15 mouse cellular contexts compared by ENCODE assay signal in genomic region chr4:135761048-135761447, GRCm38 (mm10). TPM values are rescaled to one million over a fixed set of nuclear protein-coding genes. Genes with fewer than 3 reads are reported as not detected.
"Had no signal": no experiment of that assay in that cellular context is flagged by ENCODE, and none has a peak within 500 bp of the region (broad histone marks: within the 10 kb centered on the region; RNA-seq: fewer than 3 reads in every experiment).

No protein-coding gene starts in this region.

- H3K36me3 ChIP-seq: liver, embryonic 15.5 days; midbrain, embryonic 10.5 days; neural tube, embryonic 12.5 days had no signal

- H3K27ac ChIP-seq: left cerebral cortex, adult 2 months; liver, embryonic 15.5 days; midbrain, embryonic 10.5 days; neural tube, embryonic 12.5 days had no signal

- H3K4me2 ChIP-seq: liver, embryonic 11.5 days; liver, embryonic 15.5 days; neural tube, embryonic 12.5 days had no signal

- ATAC-seq: lung, postnatal 0 days had no signal

- H3K27me3 ChIP-seq: neural tube, embryonic 12.5 days had no signal

- DNase-seq: kidney, postnatal 10 days; lung, adult 2 months; lung, postnatal 36 days; midbrain, embryonic 14.5 days; thymus, adult 18-20 months; thymus, postnatal 14 days had no signal

- H3K9me3 ChIP-seq: liver, embryonic 15.5 days; midbrain, embryonic 10.5 days; neural tube, embryonic 12.5 days had no signal

- H3K9ac ChIP-seq: liver, embryonic 15.5 days; neural tube, embryonic 12.5 days had no signal

- H3K4me3 ChIP-seq: left cerebral cortex, adult 2 months; liver, embryonic 15.5 days; midbrain, embryonic 10.5 days; neural tube, embryonic 12.5 days had no signal

RNA-seq across cellular contexts. Expression of gene Myom3, which starts 1.5 kb away (rescaled TPM):
- total RNA-seq: megakaryocyte progenitor cell, adult 5-6 weeks had no signal

RNA-seq across cellular contexts. Expression of gene Il22ra1, which starts 33.1 kb away (rescaled TPM):
- total RNA-seq: megakaryocyte progenitor cell, adult 5-6 weeks; neutrophil, adult 5-6 weeks had no signal
- polyA plus RNA-seq: limb, embryonic 11.5 days; lung, postnatal 0 days; midbrain, embryonic 10.5 days; midbrain, embryonic 14.5 days; neural tube, embryonic 12.5 days had no signal
